Mouse (Mus musculus): ENCODE data around the gene 0610040J01Rik. TPM values are rescaled to one million over a fixed set of nuclear protein-coding genes. Genes with fewer than 3 reads are reported as not detected.
A peak's percentile ranks its signal among the peaks of the same experiment; 100 is the strongest.

The 0610040J01Rik gene
- polyA plus RNA-seq (2016; fragmentation: Nextera tagmentation; extraction: Ambion mirVana) = 1.2 and 1.7 TPM in 2 replicates

DNA sequence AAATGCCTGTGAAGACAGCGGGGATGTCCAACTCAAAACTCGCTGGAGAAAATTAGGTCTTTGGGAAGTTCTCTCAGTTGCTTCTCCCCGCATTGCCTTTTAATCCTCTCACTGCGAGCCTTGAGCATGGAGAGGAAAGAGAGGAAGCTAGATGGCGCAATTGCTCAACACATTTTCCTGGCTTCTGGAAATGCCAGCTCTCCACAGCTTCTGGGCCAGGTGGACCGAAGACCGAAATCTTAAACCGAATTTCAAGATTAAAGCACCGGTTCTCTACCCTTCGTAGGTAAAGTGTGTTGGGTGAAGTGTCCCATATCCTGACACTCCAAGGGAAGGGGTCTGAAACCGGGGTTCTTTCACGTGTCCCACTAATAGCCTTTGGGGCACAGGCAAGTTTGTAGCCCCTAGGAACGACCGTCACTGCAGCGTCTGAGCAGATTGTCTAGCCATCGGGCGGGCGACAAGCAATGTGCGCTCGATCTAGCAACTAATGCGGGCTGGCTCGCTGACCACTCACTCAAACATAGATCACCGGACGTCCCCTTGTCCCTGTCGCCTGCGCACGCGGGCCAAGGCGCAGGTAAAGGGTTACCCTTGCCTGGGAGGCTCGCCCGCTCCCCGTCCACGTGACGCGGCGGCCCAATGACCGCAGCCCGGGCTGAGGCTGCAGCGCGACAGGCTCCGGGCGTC, at the start of gene 0610040J01Rik:
Gene 0610040J01Rik, plus strand, starts transcription at position 545 of the 690 bp plus-strand sequence.
- peak within 1 kb of the TSS; percentile 65 for H3K4me3 ChIP-seq
- no peaks in the 10 kb centered on the region for H3K36me3 ChIP-seq
- WGBS = 3% methylated on average over 42 of the region's 42 CpGs
- H3K27ac ChIP-seq (replicated peaks) = peak within 1 kb of the TSS; percentile 72; the same call in 1 of the 2 replicates
- peaks cover 10% of the 10 kb centered on the region for H3K4me1 ChIP-seq
- peak; percentile 71 for DNase-seq (ENCODE audit: low spot score)
- H3K9me3 ChIP-seq (replicated peaks) = no peaks in the 10 kb centered on the region
- H3K27me3 ChIP-seq (ENCODE audit: low read depth, poor library complexity, severe bottlenecking) = peaks cover 31% of the 10 kb centered on the region

DNA sequence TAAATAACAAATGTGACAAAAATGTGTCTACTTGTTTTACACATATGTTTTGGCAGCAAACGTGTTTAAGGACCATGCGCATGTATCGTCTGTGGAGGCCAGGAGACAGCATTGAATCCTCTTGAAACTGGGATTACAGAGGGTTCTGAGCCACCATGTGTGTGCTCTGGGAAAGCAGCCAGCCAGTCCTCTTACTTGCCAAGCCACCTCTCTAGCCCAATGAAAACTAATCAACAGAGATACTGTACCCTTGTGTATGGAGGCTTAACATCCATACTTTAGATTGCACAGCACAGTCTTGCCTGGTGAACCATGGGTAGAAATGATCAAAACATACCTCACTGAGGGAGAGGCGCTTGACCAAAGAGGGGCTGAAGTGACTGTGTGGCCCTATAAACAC, 46.3 kb upstream of the 0610040J01Rik start:
- H3K36me3 ChIP-seq = no peaks in the 10 kb centered on the region
- DNase-seq (ENCODE audit: low spot score) = no peak
- H3K9me3 ChIP-seq (replicated peaks) = no peaks in the 10 kb centered on the region
- no peak overlapping the region for H3K27ac ChIP-seq (replicated peaks)
- WGBS = 92% methylated on average over 4 of the region's 4 CpGs
- H3K4me1 ChIP-seq = no peaks in the 10 kb centered on the region
- no peak overlapping the region for H3K4me3 ChIP-seq
- no peaks in the 10 kb centered on the region for H3K27me3 ChIP-seq (ENCODE audit: low read depth, poor library complexity, severe bottlenecking)

DNA sequence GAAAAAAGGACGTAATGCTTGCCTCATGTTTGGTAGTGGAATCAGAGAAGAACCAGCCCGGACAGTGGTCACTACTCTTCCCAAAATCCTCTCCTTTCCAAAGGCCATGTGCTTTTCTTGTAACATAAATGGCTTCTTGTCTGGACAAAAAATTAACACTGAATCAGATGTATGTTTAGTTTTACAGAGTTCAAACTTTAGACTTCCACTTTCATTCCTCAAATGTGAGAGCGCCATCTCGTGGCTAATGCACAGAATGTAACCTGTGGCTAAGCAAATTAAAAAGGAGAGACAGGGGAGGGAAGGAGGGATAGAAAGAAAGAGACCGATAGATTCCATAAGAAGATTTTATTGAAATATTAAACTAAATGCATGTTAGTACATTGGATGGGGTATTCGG, 45.4 kb upstream of the 0610040J01Rik start:
- H3K9me3 ChIP-seq (replicated peaks) = no peaks in the 10 kb centered on the region
- 46% methylated on average over 6 of the region's 6 CpGs for WGBS
- no peaks in the 10 kb centered on the region for H3K27me3 ChIP-seq (ENCODE audit: low read depth, poor library complexity, severe bottlenecking)
- no peak overlapping the region for H3K4me3 ChIP-seq
- H3K27ac ChIP-seq (replicated peaks) = no peak overlapping the region
- no peaks in the 10 kb centered on the region for H3K4me1 ChIP-seq
- peak; percentile 29 for DNase-seq (ENCODE audit: low spot score)
- no peaks in the 10 kb centered on the region for H3K36me3 ChIP-seq

DNA sequence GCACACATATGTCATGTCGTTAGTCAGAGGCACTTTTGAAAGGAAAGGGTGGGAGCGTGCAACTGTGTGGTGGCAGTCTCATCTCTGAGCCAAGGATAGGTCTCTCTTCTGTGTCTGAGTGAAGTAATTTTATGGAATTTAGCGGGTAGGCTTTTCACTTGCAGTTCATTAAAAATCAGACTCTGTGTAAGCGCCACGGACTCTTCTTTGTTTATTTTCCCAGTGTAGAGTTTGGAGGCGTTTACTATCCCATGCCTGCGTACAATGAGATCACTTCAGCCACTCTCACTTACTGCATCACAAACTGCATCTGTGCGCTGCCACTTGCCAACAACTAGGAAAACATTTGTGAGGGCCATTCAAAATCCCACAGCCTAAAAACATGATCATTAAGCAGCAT, 44.7 kb upstream of the 0610040J01Rik start:
- H3K27ac ChIP-seq (replicated peaks) = no peak overlapping the region
- no peak overlapping the region for H3K4me3 ChIP-seq
- no peaks in the 10 kb centered on the region for H3K27me3 ChIP-seq (ENCODE audit: low read depth, poor library complexity, severe bottlenecking)
- 80% methylated on average over 8 of the region's 8 CpGs for WGBS
- DNase-seq (ENCODE audit: low spot score) = no peak
- H3K36me3 ChIP-seq = no peaks in the 10 kb centered on the region
- H3K9me3 ChIP-seq (replicated peaks) = no peaks in the 10 kb centered on the region
- H3K4me1 ChIP-seq = no peaks in the 10 kb centered on the region

GRCm38 (mm10) chr5:63768220-63768619, 43.9 kb upstream of the 0610040J01Rik start:
- no peaks in the 10 kb centered on the region for H3K36me3 ChIP-seq
- H3K27ac ChIP-seq (replicated peaks) = no peak overlapping the region
- H3K27me3 ChIP-seq (ENCODE audit: low read depth, poor library complexity, severe bottlenecking) = no peaks in the 10 kb centered on the region
- DNase-seq (ENCODE audit: low spot score) = no peak
- WGBS = 86% methylated on average over 4 of the region's 4 CpGs
- H3K9me3 ChIP-seq (replicated peaks) = no peaks in the 10 kb centered on the region
- H3K4me1 ChIP-seq = no peaks in the 10 kb centered on the region
- H3K4me3 ChIP-seq = no peak overlapping the region

- H3K4me1 ChIP-seq = no peaks in the 10 kb centered on the region
- DNase-seq (ENCODE audit: low spot score) = no peak
- 74% methylated on average over 2 of the region's 2 CpGs for WGBS
- no peaks in the 10 kb centered on the region for H3K9me3 ChIP-seq (replicated peaks)
- H3K27me3 ChIP-seq (ENCODE audit: low read depth, poor library complexity, severe bottlenecking) = no peaks in the 10 kb centered on the region
- H3K4me3 ChIP-seq = no peak overlapping the region
- no peak overlapping the region for H3K27ac ChIP-seq (replicated peaks)
- H3K36me3 ChIP-seq = no peaks in the 10 kb centered on the region
These were observed 39.2 kb upstream of the 0610040J01Rik start for GRCm38 (mm10) chr5:63772971-63773370.

- DNase-seq (ENCODE audit: low spot score) = no peak
- Histone ChIP-seq H3K4me1 (no peaks in the 10 kb centered on the region), H3K27ac (replicated peaks) (no peak overlapping the region), H3K36me3 (no peaks in the 10 kb centered on the region), H3K27me3 (ENCODE audit: low read depth, poor library complexity, severe bottlenecking) (no peaks in the 10 kb centered on the region), H3K9me3 (replicated peaks) (no peaks in the 10 kb centered on the region), H3K4me3 (no peak overlapping the region)
- 69% methylated on average over 1 of the region's 1 CpGs for WGBS
These were observed 38.6 kb upstream of the 0610040J01Rik start for GRCm38 (mm10) chr5:63773603-63774002.

DNA sequence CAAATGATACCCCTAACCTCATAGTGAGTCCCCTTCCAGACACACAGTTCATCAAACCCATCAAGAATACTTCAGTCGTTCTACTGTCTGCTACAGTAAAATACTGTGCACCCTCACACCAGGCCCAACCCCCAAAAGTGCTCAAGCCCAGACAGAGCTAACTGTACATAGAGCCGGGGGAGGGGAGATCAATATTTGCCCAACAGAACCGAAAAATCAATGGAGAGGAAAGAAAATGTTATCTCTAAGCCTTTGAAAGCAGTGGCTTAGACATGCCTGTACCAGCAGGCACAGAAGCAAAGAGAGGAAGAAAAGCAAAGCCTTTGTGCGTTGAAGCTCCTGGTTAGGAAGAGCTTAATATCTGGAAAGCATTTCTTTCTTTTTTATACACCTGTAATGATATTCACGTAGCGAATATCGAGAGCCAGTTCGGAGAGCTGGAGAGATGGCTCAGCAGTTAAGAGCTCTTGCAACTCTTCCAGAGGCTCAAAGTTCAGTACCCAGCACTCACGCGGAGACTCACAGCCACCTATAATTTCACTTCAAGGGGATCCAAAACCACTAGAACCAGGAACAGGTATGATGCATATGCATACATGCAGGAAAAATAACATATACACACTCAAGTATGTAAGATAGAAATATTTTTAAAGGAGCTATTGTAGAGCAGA, 23.9 kb upstream of the 0610040J01Rik start:
- Histone ChIP-seq H3K36me3 (no peaks in the 10 kb centered on the region), H3K4me1 (no peaks in the 10 kb centered on the region), H3K27ac (replicated peaks) (no peak overlapping the region), H3K4me3 (no peak overlapping the region), H3K9me3 (replicated peaks) (no peaks in the 10 kb centered on the region), H3K27me3 (ENCODE audit: low read depth, poor library complexity, severe bottlenecking) (no peaks in the 10 kb centered on the region)
- DNase-seq (ENCODE audit: low spot score) = no peak
- 92% methylated on average over 10 of the region's 10 CpGs for WGBS

GRCm38 (mm10) chr5:63812509-63812865, 324 bp downstream of the 0610040J01Rik start:
- Histone ChIP-seq H3K4me1 (peaks cover 10% of the 10 kb centered on the region), H3K4me3 (peak overlapping the region; percentile 65), H3K27me3 (ENCODE audit: low read depth, poor library complexity, severe bottlenecking) (peaks cover 31% of the 10 kb centered on the region), H3K9me3 (replicated peaks) (no peaks in the 10 kb centered on the region), H3K27ac (replicated peaks) (peak overlapping the region; percentile 72; the same call in 1 of the 2 replicates), H3K36me3 (no peaks in the 10 kb centered on the region)
- 3% methylated on average over 26 of the region's 26 CpGs for WGBS
- no peak for DNase-seq (ENCODE audit: low spot score)

DNA sequence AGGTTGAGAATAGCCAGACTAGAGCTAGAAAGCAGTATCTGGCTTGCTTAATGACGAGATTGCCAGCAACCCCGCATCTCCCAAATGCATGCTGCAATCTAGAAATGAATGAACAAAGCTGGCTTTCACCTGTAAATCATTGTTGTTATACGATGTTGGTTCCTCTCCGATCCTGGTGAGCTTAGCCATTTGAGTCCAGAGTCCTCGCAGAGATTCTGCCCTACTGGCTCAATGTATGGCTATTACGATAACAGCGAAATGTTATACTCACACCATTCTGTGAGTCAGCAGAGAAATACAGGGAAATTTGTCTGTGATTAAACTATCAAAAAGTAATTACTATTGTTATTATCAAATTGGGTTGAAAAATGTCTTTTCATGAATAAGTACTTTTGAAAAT, 4.5 kb downstream of the 0610040J01Rik start:
- H3K27ac ChIP-seq (replicated peaks) = no peak overlapping the region
- DNase-seq (ENCODE audit: low spot score) = no peak
- H3K4me1 ChIP-seq = peaks cover 10% of the 10 kb centered on the region
- H3K36me3 ChIP-seq = no peaks in the 10 kb centered on the region
- H3K9me3 ChIP-seq (replicated peaks) = no peaks in the 10 kb centered on the region
- H3K4me3 ChIP-seq = no peak overlapping the region
- H3K27me3 ChIP-seq (ENCODE audit: low read depth, poor library complexity, severe bottlenecking) = peaks cover 30% of the 10 kb centered on the region
- 92% methylated on average over 7 of the region's 7 CpGs for WGBS

GRCm38 (mm10) chr5:63817270-63817669, 5.1 kb downstream of the 0610040J01Rik start:
- Histone ChIP-seq H3K36me3 (no peaks in the 10 kb centered on the region), H3K4me3 (no peak overlapping the region), H3K27ac (replicated peaks) (no peak overlapping the region), H3K9me3 (replicated peaks) (no peaks in the 10 kb centered on the region), H3K4me1 (peaks cover 6% of the 10 kb centered on the region), H3K27me3 (ENCODE audit: low read depth, poor library complexity, severe bottlenecking) (peaks cover 24% of the 10 kb centered on the region)
- 87% methylated on average over 5 of the region's 5 CpGs for WGBS
- DNase-seq (ENCODE audit: low spot score) = no peak

DNA sequence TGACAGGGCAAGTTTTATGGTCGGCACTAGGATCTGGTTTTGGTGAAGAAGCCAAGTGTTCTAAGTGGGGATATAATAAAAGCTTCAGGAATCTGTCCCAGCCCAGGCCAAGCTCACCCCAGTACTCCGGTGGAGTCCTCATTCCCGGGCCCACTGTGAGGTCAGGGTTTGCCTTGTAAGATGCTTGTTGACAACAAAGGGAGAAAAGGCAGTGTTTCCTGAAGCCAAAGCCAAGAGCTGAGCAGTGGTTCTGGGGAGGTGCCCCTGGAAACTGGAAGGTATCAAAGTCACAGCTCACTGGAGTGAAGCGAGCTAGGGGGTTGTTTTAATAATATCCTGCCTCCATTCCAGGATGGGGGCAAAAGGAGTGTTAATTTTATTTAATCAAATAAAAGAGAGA, 6.8 kb downstream of the 0610040J01Rik start:
- 69% methylated on average over 4 of the region's 4 CpGs for WGBS
- no peak for DNase-seq (ENCODE audit: low spot score)
- no peaks in the 10 kb centered on the region for H3K36me3 ChIP-seq
- peaks cover 7% of the 10 kb centered on the region for H3K27me3 ChIP-seq (ENCODE audit: low read depth, poor library complexity, severe bottlenecking)
- no peak overlapping the region for H3K27ac ChIP-seq (replicated peaks)
- no peak overlapping the region for H3K4me3 ChIP-seq
- no peaks in the 10 kb centered on the region for H3K9me3 ChIP-seq (replicated peaks)
- H3K4me1 ChIP-seq = no peaks in the 10 kb centered on the region

DNA sequence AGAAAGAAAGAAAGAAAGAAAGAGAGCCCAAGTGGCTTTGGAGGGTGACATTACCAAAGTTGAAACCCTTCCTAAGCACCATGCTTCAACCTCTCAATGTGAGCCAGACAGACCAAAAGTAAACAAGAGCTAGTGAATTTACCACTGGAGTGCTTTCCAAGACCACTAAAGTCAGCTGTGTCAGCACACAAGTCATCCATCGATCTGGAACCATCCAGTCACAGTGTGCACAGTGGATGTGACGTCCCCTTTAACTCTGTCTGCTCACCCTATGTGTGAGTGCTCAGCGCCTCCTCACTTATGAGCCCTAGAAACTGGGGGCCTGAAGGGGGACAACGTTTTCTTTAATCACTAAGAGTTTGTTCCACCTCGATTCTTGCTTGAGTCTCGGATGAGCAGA, 7.4 kb downstream of the 0610040J01Rik start:
- no peaks in the 10 kb centered on the region for H3K36me3 ChIP-seq
- no peak for DNase-seq (ENCODE audit: low spot score)
- 85% methylated on average over 6 of the region's 6 CpGs for WGBS
- H3K4me3 ChIP-seq = no peak overlapping the region
- H3K4me1 ChIP-seq = no peaks in the 10 kb centered on the region
- H3K27ac ChIP-seq (replicated peaks) = no peak overlapping the region
- 0 out of 2 replicates have a peak, but pooled peaks cover 1% of the 10 kb centered on the region for H3K27me3 ChIP-seq (ENCODE audit: low read depth, poor library complexity, severe bottlenecking)
- H3K9me3 ChIP-seq (replicated peaks) = no peaks in the 10 kb centered on the region

All from midbrain, embryonic 10.5 days (tissue).